Mouse (Mus musculus): ENCODE measurements around the gene Actr2. TPM values are rescaled to one million over a fixed set of nuclear protein-coding genes. Genes with fewer than 3 reads are reported as not detected.
"Not testable (repeated sequence)": the region's sequence is repeated elsewhere in the genome, so short reads cannot be mapped to it uniquely, and the experiment has no call there.

Gene Actr2
- polyA plus RNA-seq (2016; fragmentation: Nextera tagmentation; extraction: Ambion mirVana), result 141 and 151 TPM in 2 replicates

- Histone ChIP-seq H3K36me3 (0 out of 2 replicates have a peak, but pooled peaks cover 9% of the 10 kb centered on the region), H3K9ac (replicated peaks) (peak within 1 kb of the TSS; percentile 94), H3K4me1 (peaks cover 18% of the 10 kb centered on the region), H3K27ac (replicated peaks) (peak within 1 kb of the TSS; percentile 94), H3K4me3 (peak within 1 kb of the TSS; percentile 89), H3K4me2 (replicated peaks) (peak within 1 kb of the TSS; percentile 79), H3K27me3 (no peaks in the 10 kb centered on the region), H3K9me3 (no peaks in the 10 kb centered on the region)
- peak; percentile 100 for ATAC-seq (ENCODE audit: low FRiP score, low read depth)
- under 1% methylated on average over 49 of the region's 57 CpGs for WGBS
These were observed at the start of gene Actr2 for GRCm38 (mm10) chr11:20112741-20113480. Gene Actr2 (minus strand): TSS chr11:20112913.

GRCm38 (mm10) chr11:20158879-20159278, 46.2 kb upstream of the Actr2 start:
- Histone ChIP-seq H3K4me2 (replicated peaks) (no peak overlapping the region), H3K9me3 (no peaks in the 10 kb centered on the region), H3K4me3 (no peak overlapping the region), H3K9ac (replicated peaks) (no peak overlapping the region), H3K27ac (replicated peaks) (no peak overlapping the region), H3K27me3 (no peaks in the 10 kb centered on the region), H3K4me1 (no peaks in the 10 kb centered on the region), H3K36me3 (no peaks in the 10 kb centered on the region)
- ATAC-seq (ENCODE audit: low FRiP score, low read depth), result no peak

- H3K36me3 ChIP-seq; H3K4me3 ChIP-seq; H3K9me3 ChIP-seq; H3K4me1 ChIP-seq; H3K27me3 ChIP-seq; H3K9ac ChIP-seq (replicated peaks); H3K4me2 ChIP-seq (replicated peaks); H3K27ac ChIP-seq (replicated peaks); ATAC-seq (ENCODE audit: low FRiP score, low read depth): not testable (repeated sequence)
- WGBS, result 80% methylated on average over 5 of the region's 5 CpGs
These were observed 40.8 kb upstream of the Actr2 start for GRCm38 (mm10) chr11:20153542-20153941.

GRCm38 (mm10) chr11:20152107-20152901, 39.6 kb upstream of the Actr2 start:
- 87% methylated on average over 4 of the region's 4 CpGs for WGBS

GRCm38 (mm10) chr11:20151290-20151689, 38.6 kb upstream of the Actr2 start:
- Histone ChIP-seq H3K9ac (replicated peaks) (no peak overlapping the region), H3K4me2 (replicated peaks) (no peak overlapping the region), H3K36me3 (no peaks in the 10 kb centered on the region), H3K27ac (replicated peaks) (no peak overlapping the region), H3K4me1 (no peaks in the 10 kb centered on the region), H3K9me3 (no peaks in the 10 kb centered on the region), H3K27me3 (no peaks in the 10 kb centered on the region), H3K4me3 (no peak overlapping the region)
- no peak for ATAC-seq (ENCODE audit: low FRiP score, low read depth)
- 87% methylated on average over 5 of the region's 5 CpGs for WGBS

More at GRCm38 (mm10) chr11:20152107-20152901, 39.6 kb upstream of the Actr2 start:
- H3K9me3 ChIP-seq, result no peaks in the 10 kb centered on the region
- no peak for ATAC-seq (ENCODE audit: low FRiP score, low read depth)
- no peak overlapping the region for H3K4me2 ChIP-seq (replicated peaks)
- no peak overlapping the region for H3K9ac ChIP-seq (replicated peaks)
- H3K36me3 ChIP-seq, result no peaks in the 10 kb centered on the region
- H3K4me3 ChIP-seq, result no peak overlapping the region
- no peaks in the 10 kb centered on the region for H3K4me1 ChIP-seq
- H3K27me3 ChIP-seq, result no peaks in the 10 kb centered on the region
- no peak overlapping the region for H3K27ac ChIP-seq (replicated peaks)

GRCm38 (mm10) chr11:20149936-20150335, 37.2 kb upstream of the Actr2 start:
- Histone ChIP-seq H3K36me3 (no peaks in the 10 kb centered on the region), H3K27me3 (no peaks in the 10 kb centered on the region), H3K4me3 (no peak overlapping the region), H3K4me2 (replicated peaks) (no peak overlapping the region), H3K27ac (replicated peaks) (no peak overlapping the region), H3K9me3 (no peaks in the 10 kb centered on the region), H3K9ac (replicated peaks) (no peak overlapping the region), H3K4me1 (no peaks in the 10 kb centered on the region)
- WGBS, result 95% methylated on average over 3 of the region's 3 CpGs
- ATAC-seq (ENCODE audit: low FRiP score, low read depth), result no peak

GRCm38 (mm10) chr11:20145383-20145782, 32.7 kb upstream of the Actr2 start:
- Histone ChIP-seq H3K27ac (replicated peaks) (no peak overlapping the region), H3K4me2 (replicated peaks) (no peak overlapping the region), H3K9ac (replicated peaks) (no peak overlapping the region), H3K4me3 (no peak overlapping the region), H3K36me3 (no peaks in the 10 kb centered on the region), H3K4me1 (no peaks in the 10 kb centered on the region), H3K27me3 (no peaks in the 10 kb centered on the region), H3K9me3 (no peaks in the 10 kb centered on the region)
- 17% methylated on average over 9 of the region's 9 CpGs for WGBS
- ATAC-seq (ENCODE audit: low FRiP score, low read depth), result no peak

GRCm38 (mm10) chr11:20144536-20145263, 32.0 kb upstream of the Actr2 start:
- Histone ChIP-seq H3K36me3 (no peaks in the 10 kb centered on the region), H3K4me3 (no peak overlapping the region), H3K4me2 (replicated peaks) (no peak overlapping the region), H3K9ac (replicated peaks) (no peak overlapping the region), H3K4me1 (no peaks in the 10 kb centered on the region), H3K27me3 (no peaks in the 10 kb centered on the region), H3K27ac (replicated peaks) (no peak overlapping the region), H3K9me3 (no peaks in the 10 kb centered on the region)
- 90% methylated on average over 9 of the region's 9 CpGs for WGBS
- no peak for ATAC-seq (ENCODE audit: low FRiP score, low read depth)

- H3K27me3 ChIP-seq; H3K4me2 ChIP-seq (replicated peaks); H3K27ac ChIP-seq (replicated peaks); H3K9ac ChIP-seq (replicated peaks); H3K4me3 ChIP-seq; H3K9me3 ChIP-seq; H3K36me3 ChIP-seq; H3K4me1 ChIP-seq; ATAC-seq (ENCODE audit: low FRiP score, low read depth): not testable (repeated sequence)
- 93% methylated on average over 4 of the region's 4 CpGs for WGBS
These were observed 31.0 kb upstream of the Actr2 start for GRCm38 (mm10) chr11:20143687-20144086.

GRCm38 (mm10) chr11:20142516-20142915, 29.8 kb upstream of the Actr2 start:
- Histone ChIP-seq H3K9me3 (no peaks in the 10 kb centered on the region), H3K4me3 (no peak overlapping the region), H3K4me1 (no peaks in the 10 kb centered on the region), H3K27ac (replicated peaks) (no peak overlapping the region), H3K27me3 (no peaks in the 10 kb centered on the region), H3K36me3 (no peaks in the 10 kb centered on the region), H3K4me2 (replicated peaks) (no peak overlapping the region), H3K9ac (replicated peaks) (no peak overlapping the region)
- 94% methylated on average over 5 of the region's 5 CpGs for WGBS
- ATAC-seq (ENCODE audit: low FRiP score, low read depth), result no peak

- Histone ChIP-seq H3K36me3 (no peaks in the 10 kb centered on the region), H3K4me1 (no peaks in the 10 kb centered on the region), H3K9me3 (no peaks in the 10 kb centered on the region), H3K27me3 (no peaks in the 10 kb centered on the region), H3K4me3 (no peak overlapping the region), H3K4me2 (replicated peaks) (no peak overlapping the region), H3K9ac (replicated peaks) (no peak overlapping the region), H3K27ac (replicated peaks) (no peak overlapping the region)
- 82% methylated on average over 5 of the region's 5 CpGs for WGBS
- no peak for ATAC-seq (ENCODE audit: low FRiP score, low read depth)
These were observed 27.6 kb upstream of the Actr2 start for GRCm38 (mm10) chr11:20140286-20140685.

GRCm38 (mm10) chr11:20139711-20140110, 27.0 kb upstream of the Actr2 start:
- no peaks in the 10 kb centered on the region for H3K27me3 ChIP-seq
- no peak for ATAC-seq (ENCODE audit: low FRiP score, low read depth)
- no peak overlapping the region for H3K4me2 ChIP-seq (replicated peaks)
- no peak overlapping the region for H3K4me3 ChIP-seq
- H3K9ac ChIP-seq (replicated peaks), result no peak overlapping the region
- H3K4me1 ChIP-seq, result no peaks in the 10 kb centered on the region
- WGBS, result 96% methylated on average over 2 of the region's 2 CpGs
- no peaks in the 10 kb centered on the region for H3K9me3 ChIP-seq
- H3K36me3 ChIP-seq, result no peaks in the 10 kb centered on the region
- H3K27ac ChIP-seq (replicated peaks), result no peak overlapping the region
